Mouse (Mus musculus): ENCODE data around the gene Kcnk5.
A peak's percentile ranks its signal among the peaks of the same experiment; 100 is the strongest.

Gene Kcnk5

DNA sequence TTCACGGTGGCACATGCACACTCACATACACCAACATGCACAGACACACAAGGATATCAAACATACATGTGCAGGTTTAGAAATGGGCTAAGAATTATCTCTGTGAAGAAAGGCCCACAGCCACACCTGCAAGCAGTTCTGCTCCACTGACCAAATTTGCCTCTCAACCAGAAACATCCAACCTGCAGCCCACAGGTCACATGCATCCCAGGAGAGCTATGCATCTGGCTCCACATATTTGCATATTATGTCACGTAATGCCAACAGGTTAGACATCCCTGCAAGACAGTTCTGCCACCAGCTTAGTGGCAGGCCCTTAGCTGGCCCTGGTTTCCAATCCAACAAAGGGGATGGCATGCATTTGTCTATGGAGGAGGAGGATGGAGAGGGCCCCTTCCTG is 13.6 kb downstream of the Kcnk5 start:
- peak; percentile 88 for DNase-seq (ENCODE audit: low read depth, low spot score)

DNA sequence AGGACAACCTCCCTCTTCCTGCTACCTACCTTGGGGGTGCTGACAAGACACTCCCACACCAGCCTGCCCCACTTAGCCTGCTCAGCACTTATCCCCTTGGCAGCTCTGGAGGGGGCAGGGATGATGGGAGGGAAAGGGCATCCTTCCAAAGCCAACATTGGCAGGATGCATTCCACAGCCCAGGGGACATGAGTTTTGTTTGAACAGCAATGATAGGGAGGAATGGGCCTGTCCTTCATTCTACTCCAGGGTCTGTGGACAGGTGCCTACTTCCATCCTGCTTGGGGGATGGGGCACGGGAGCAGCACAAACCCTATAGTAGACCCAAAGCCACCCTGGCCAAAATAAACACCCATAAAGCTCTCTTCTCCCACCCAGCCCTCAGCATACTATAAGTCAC is 16.2 kb downstream of the Kcnk5 start:
- no peak for DNase-seq (ENCODE audit: low read depth, low spot score)

DNA sequence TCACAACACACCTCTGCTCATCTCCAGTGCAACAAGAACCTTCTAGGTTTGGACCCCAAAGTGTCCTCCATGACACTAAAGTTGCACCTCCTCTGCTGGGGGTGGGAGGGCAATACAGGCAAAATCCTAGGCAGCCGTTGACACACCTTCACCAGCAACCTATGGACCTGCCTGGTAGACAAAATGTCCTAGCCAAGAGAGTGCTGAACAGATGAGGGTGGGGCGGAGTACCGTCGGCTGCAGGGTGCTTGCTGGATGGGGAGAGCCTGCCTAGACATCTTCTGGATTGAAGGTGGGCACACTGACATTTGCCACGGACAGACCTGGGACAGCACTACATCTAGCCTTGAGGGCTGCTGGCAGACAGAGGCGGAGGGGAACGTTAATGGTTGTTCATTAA is 17.2 kb downstream of the Kcnk5 start:
- DNase-seq (ENCODE audit: low read depth, low spot score): no peak

DNA sequence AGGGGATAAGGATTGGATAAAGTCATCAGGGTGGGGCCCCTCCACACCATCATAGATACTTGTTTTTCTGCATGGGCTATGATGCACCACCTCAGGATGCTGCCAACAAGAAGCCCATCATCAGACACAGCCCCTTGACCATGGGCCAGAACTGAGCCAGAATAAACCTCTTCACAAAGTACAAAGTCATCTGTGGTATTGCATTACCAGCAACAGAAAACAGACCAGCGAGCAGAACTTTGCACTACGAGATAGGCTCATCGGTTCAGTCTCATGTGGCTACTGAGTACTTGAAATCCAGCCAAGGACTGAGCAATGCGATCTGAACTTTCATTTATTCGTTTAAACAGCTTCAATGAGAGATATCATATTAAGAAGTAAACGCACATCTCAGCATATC is 18.9 kb downstream of the Kcnk5 start:
- no peak for DNase-seq (ENCODE audit: low read depth, low spot score)

DNA sequence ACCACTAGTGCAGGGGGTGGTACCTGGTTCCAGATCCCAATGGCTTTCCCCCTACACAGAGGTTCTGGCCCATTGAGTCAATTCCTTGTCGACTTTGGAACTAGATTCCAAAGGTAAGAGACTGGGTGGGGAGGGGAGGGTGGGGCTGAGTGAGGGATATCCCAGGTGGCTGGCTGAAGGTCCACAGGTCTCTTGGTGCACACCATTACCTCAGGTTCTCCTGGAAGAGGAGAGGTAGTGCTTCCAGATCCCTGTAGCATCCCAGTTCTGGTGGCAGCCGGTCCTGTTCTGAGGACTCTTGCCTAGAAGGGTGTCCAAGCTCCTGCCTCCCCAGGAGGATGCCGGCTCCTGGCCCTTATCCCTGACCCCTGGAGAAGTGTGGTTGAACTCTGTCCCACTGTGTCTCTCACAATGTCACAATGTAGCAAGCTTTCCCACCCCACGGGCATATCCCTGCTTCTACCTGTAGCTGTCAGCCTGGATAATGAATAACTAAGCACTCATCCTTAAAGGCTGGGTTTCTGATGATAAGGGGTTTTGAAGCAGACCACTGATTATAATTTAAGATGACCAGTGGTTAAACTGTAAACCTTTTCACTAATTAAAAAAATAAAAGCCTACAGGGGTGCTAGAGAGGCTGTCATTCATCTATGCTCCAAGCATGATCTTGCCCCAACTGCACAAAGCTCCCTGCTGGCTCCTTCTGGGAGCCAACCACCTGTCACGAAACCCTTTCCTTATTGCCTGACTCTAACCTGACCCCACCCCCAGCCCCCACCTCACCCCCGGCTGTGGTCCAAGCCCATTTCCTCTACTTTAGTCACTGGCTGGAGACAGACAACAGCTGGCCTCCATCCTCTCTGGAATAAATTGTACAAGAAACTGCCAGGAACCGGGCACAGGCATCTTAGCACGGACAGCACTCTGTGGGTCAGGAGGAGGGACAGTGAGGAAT is 22.6 kb downstream of the Kcnk5 start:
- DNase-seq (ENCODE audit: low read depth, low spot score): no peak

DNA sequence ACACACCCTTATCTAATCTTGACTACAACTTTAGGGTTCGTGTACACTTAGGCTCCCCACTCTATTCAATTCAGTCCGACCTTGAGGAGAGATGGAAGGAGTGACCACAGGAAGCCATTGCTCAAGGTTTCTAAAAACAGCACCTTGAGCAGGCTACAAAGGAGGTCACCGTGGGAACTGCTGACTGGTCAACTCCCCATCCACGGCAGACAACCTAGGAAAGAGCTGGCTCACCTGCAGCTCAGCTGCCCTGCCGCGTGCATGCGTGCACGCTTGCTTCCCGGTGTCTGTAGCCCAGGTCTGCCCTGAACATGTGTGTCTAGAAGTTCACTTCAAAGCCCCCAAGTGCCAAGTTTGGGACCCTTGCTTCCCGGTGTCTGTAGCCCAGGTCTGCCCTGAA is 24.0 kb downstream of the Kcnk5 start:
- no peak for DNase-seq (ENCODE audit: low read depth, low spot score)

DNA sequence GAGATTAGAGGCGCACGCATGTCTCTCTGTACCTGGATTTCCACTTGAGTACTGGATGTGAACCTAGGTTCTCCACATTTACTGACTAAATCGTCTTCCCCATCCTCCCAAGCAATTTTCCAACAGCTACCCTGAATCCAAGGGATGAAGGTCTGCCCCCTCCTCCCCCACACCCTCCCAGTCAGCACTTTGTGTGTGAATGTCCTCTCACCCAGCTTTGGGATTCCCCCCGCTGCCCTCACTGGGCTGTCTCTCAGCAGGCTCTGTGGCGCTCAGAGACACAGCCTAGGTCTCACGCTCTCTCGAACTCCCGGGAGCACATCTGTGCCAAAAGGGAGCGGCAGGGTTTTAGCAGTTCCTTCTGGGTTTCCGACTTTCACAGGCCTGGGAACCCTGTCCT is 25.9 kb downstream of the Kcnk5 start:
- DNase-seq (ENCODE audit: low read depth, low spot score): no peak

DNA sequence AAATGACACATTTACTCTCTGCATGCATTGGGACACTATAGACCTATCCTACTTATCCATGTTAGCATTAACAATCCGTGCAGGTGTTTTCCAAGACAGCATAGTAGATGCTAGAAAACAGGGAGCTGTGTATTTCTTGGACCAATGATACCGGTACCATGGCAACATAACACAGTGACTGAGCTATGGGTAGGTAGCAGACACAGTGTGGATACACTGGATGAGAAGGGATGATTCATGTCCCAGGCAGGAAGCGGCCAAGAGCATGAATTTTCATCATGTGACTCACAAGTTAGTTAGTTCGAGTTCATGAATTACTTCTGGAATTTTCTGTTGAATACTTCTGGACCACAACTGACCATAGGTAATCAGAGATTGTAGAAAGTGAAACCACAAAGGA is 26.7 kb downstream of the Kcnk5 start:
- DNase-seq (ENCODE audit: low read depth, low spot score): no peak

DNA sequence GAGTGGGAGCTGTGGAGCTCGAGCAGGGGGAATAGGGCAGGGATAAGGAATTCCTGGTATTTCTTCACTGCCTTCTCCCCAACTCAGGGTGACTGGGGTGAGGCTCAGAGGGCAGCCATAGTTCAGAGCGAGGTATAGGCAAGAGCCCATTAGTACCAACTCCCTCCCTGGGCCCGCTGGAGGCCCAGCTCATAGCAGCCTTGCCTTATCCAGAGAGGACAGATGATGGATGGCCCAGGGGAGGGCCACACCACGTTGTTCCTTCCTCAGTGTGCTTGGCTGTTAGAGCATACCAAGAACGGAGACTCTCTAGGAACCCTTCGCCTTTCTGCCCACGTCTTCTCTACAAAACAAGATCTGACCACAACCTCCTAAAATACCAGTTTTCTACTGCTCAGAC is 27.4 kb downstream of the Kcnk5 start:
- DNase-seq (ENCODE audit: low read depth, low spot score): no peak

DNA sequence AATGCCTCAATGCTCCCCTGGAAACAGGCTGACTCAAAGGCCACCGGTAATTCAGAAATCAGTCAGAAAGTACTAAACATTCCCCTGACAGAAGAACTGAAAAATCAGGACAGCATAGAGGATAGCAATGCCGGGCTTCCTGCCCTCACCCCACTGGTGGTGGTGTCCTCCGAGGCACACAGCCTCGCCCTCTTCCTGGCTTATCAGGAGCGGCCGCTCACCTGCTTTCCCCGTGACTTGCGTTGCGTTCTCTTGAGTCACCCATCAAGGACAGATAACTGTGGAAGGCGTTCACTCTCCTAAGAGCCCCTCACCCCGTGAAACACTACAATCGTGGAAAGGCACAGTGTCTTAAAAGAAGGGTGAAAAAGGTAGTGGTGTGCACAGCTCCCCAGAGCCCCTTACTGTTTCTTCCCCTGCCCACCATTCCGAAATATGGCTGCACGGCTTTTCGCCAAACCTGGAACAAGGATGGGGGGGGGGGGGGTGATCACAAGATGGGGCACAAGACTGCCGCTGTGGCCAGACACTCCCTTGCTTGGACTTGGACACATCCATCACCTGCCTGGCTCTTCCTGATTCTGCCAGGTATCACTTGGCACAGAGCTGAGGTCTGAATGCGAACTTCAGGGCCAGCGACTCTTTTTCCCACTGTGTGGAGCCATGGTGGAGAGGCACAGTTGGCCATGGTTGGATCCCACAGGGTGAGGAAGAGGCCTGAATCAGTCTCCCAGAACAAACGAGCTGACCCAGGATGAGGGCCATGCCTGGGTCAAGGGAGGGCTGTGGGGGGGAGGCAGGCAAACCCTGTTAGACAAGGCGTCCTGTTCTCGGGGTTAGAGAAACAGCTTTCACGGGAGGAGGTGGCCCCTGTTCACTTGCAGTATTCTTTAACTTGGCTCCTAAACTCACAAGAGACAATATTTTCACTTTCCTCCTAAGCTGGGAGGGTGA is 32.2 kb downstream of the Kcnk5 start:
- no peak for DNase-seq (ENCODE audit: low read depth, low spot score)

DNA sequence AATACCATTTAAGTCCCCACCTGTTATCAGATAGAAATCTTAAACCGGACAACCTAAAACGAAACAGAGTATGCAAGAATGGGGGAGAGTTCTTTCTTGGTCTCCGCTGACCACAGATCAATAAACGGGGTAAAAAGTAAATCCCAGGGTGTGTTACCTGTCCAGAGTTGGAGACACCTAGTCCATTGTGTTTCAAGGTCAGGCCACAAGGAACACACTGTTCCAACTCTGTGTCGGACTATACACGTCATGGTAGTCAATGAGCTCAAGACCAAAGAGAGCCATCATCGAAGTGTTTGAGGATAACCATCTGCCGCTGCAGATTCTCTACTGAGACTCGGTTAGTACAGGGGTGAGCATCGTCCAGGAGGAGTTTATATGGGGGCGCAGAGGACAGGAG is 33.1 kb downstream of the Kcnk5 start:
- DNase-seq (ENCODE audit: low read depth, low spot score): no peak

DNA sequence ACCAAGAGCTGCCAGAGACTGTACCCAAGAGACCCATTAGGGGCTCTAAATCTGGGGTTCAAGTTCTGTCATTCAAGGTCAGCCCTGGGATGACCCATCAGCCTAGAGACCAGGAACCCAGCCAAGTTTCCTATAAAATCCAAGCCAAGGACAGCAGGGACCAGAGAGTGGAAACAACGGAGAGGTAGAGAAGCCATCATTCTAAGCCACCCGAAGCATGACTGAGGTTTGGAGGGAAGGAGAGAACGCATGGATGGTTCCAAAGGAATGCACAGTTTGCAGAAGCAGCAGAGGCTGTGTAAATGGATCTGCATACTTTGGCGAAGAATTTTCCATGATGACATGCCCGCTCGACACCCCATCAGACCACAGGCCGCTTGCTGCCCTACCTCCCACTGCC is 33.8 kb downstream of the Kcnk5 start:
- no peak for DNase-seq (ENCODE audit: low read depth, low spot score)

DNA sequence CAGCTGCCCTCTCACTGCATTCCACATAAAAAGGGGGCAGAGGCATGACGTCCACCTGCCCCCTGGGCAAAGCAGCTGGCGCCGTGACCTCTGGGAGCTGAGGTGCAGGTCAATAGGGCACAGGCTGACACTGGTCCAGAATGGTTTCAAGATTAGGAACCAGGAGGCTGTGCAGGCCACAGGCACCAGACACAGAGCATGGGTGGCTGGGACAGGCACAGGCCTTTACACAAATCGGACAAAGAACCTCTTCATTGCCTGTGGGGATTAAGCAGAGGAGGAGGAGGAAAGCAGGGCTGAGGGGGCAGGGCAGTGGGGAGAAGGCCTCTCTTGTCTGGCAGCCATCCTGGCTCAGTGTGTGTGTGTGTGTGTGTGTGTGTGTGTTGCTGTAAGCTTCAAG is 37.5 kb downstream of the Kcnk5 start:
- no peak for DNase-seq (ENCODE audit: low read depth, low spot score)

DNA sequence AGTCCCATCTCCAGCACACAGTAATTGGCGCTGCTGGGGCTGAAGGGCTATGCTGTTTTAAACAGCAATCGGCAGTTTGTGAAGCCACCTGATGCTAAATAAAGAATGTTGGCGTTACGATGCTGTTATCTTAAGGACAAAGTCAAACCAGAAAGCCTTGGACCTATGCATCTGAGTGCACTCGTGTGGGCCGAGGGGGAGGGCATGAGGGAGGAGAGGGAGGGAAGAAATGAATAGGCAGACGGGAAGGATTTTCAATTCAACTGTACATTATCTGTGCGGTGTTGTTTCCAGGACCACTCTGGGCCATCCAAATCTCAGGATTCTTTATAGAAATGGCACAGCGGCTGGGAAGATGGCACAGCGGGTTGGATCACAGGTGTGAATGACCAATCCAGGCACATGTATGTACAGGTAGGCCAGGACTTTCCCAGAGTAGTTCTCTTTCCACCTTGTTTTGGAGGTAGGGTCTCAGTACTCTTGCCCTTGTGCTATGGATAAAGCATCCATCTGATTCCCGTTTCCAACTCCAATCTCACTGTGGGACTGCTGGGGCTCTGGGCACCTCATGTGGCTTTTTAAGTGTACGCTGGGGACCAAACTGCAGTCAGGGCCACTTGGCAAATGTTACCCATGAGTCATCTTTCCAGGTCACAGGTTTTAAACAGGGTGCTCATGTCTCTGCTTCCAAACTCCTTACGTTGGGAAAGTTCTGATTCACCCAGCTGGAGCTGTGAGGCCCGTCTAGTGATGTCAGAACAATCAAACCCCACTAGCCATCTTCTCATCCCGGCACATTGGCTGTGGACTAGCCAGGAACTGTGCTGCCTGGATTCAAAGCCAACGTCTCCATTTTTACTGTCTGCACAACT is 42.9 kb downstream of the Kcnk5 start, which contains the start of gene Saysd1:
Gene Saysd1, minus strand, starts transcription at position 51 of the 872 bp plus-strand sequence.
- DNase-seq (ENCODE audit: low read depth, low spot score): no peak

DNA sequence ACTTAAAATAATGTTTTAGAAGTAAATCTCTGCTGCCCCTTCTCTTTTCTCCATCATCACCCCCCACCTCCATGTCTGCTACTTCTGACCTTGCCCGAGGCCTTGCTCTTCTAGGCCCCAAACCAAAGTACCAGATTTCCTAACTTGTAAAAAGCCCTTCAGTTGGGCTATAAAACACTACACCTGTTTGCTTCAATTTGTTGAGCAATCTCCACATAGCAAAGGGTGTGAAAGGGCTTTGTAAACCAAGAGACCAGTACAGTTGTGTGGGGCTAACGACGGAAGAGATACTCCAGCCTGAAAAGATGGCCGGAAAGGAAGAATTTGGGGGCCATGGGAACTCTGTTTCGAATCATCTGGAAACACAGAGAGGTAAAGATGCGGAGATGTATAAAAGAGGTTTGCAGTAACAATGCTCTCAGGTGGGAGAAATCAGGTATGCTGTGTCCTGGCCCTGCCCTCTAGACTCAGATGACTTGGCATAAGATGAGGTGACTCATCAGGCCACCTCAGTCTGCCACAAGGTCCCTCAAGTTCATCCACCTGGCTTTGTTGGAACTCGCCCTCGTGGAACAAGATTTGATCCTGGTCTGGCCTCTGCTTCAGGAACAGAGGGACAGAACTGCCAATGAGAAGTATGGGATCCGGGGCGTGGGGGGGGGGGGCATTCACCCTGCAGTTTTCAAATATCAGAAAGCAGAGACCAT is 46.5 kb downstream of the Kcnk5 start:
- DNase-seq (ENCODE audit: low read depth, low spot score): no peak

DNA sequence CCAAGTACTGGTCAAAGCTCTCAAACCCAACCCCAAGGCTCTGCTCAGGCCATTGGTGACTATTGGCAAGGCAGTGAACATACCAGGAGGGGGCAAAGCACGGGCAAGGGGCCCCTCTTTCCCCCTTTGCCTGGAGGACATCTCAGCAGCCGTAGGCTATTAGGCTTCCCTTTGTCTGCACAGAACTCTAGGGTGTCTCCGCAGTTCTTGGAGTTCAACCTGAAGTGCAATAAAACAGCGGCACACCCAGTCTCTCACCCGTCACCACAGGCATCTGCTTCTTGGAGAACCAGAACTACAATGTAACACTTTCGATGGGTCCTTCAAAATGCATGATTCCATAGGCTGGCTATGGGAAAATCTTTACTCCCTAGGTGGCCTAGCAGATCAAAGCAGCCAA is 53.4 kb downstream of the Kcnk5 start:
- DNase-seq (ENCODE audit: low read depth, low spot score): no peak

DNA sequence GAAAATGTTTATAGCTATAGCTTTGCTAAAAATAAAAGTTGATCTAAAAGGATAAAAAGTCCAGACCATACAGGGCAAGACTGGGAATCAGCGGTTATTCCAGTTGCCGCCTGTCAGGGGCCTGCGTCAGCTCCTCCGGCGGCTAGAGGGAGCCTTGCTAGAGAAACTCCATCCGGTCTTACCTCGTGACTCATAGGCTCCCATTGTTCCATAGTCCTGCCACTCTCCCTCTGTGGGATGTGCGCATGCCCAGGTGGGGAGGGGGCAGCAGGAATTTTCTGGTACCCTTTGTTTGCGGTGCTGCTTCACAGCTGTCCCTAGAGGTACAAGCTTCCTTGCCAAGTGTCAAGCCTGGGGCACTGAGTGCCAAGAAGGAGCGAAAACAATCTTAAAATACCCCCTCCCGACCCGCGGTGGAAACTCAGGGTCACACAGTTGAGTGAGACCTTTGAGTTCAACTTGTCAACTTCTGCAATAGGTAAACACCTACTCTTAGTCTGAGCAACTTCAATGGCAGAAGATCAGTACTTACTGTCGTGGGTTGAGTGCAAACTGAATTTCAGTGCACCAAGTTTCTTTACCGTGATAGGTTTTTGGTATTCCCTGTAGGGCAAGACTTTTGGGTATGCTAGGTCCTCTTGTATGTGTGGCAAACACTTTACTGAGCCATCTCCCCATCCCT is 54.1 kb downstream of the Kcnk5 start:
- no peak for DNase-seq (ENCODE audit: low read depth, low spot score)

DNA sequence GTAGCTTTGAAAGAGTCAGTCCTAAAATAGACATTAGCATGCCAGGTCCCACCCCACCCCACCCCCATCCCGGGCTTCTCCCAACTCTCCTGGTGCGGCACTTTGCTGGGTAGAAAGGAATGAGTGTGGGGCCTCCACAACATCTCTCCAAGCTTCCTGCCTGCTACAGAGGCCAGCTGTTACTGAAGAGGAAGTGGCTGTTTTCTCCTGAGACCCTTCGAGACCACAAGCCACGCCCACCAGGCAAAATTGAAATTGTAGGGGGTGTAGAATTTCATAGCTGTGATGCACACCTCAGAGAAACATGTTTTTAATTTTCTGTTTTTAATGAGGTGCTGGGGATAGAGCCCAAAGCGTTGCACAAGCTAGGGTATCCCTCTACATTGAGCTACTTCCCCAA is 60.7 kb downstream of the Kcnk5 start:
- DNase-seq (ENCODE audit: low read depth, low spot score): peak; percentile 77

DNA sequence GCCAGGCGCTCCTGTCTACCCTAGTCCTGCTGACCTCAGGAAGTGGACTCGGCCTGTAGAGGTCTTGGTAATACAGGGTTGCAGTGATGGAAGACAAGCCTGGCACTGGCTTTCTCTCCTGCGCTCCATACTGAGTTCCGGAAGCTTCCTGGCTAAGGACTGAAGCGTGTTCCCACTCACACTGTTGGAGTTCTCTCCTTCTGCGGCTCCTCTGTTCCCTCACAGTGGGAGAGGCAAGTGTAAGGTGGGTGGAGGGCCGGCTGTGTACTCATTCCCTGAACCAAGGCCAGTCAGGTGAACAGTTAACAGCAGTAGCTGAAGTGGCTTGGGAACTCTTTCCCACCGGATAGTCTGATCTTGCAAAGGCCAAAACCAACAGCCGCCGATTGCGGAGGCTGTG is 61.6 kb downstream of the Kcnk5 start:
- DNase-seq (ENCODE audit: low read depth, low spot score): no peak

DNA sequence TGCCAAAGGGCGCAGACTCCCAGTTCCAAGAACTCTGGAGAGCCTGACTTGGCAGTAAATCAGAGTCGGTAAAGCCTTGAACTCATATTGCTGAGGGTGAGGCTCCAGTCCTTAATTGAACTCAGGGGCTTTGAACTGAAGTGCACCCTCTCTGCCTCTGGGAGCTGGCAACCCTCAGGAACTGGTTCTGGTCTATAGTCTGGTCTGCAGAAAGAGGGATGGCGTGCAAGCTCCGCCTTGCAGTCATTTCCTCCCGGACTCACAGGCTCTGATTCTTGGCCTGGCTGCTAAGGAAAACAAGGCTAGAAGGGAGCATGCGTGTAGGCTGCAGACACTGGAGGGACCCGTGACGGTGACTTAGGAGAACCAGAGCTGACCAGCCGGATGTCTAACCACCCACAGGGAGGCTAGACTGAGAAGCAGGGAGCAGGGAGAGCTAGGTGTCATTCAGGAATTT is 65.4 kb downstream of the Kcnk5 start:
- DNase-seq (ENCODE audit: low read depth, low spot score): no peak

Data from A20 (cell line).